Mouse (Mus musculus) mouse trophoblast stem cell (cell line): ENCODE data around the gene Trappc2l.
"Not testable (repeated sequence)": the region's sequence is repeated elsewhere in the genome, so short reads cannot be mapped to it uniquely, and the experiment has no call there.

Experiments
- in situ Hi-C, 2 experiments: fragments of 300-500 bp; cut with MseI, MboI; formaldehyde crosslinking; loops; 2 replicates in 1 of 2; 3 replicates in 1 of 2; pipeline ENCODE4 v1.15.1; 2025

Trappc2l gene

DNA sequence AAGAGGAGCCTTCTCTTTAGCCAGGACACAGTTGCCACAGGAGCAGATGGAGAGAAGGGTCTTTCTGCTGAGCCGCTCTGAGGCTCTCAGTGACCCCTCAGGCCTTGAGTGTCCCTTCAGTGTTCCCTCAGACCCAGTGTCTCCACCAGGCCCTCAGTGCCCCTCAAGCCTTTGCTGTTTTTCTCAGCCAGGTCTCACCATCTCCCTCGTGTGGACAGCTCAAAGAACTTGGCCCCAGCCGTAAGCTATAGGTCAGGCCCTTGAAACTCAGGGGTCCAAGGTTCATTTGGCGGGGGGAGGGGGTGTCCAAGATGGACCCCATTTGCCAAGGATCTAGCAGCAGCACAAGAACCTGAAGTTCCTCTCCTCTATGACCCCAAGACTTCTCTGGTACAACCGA lies 13.2 kb downstream of the Trappc2l start:
- in situ Hi-C loops, result no loop called here

DNA sequence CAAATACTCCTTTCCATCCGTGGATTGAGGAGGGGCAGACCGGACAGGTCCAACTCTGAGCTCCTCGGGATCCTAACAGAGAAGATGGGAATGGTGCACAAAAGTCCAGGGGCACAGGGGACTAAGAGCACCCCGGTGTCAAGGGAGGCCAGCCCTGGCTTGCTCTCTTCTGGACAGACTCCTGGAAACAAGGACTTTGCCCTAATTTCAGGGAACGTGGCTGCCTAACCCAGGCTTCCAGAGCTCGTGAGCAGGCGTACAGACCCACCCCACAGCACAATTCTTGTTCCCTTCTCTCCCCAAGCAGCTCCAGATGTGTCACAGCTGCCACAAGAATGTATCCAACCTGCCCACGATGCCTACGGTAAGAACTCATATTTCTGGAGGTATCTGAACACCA lies 14.4 kb downstream of the Trappc2l start:
- in situ Hi-C loops, result no loop called here

DNA sequence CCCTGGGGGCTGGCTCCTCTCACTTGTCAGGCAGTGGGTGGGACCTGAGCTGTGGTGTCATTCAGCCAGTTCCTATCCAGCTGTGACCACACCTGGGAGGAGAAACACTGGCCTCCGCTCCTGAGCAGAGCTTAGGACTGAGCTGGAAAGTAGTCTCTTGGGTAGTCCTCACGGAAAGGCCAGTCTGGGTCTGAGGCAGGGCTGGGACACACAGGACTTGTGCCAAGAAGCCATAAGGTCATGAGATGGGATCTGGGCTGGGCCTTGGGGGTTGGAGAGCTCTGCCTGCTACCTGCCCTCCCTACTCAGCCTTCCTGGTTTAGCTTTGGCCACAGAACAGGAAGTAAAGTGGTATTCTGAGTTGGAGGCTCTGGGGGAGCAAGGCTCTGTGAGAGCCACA lies 15.5 kb downstream of the Trappc2l start:
- in situ Hi-C loops, result no loop called here

GRCm38 (mm10) chr8:122629388-122629787 lies 17.9 kb downstream of the Trappc2l start:
- in situ Hi-C loops, result no loop called here

DNA sequence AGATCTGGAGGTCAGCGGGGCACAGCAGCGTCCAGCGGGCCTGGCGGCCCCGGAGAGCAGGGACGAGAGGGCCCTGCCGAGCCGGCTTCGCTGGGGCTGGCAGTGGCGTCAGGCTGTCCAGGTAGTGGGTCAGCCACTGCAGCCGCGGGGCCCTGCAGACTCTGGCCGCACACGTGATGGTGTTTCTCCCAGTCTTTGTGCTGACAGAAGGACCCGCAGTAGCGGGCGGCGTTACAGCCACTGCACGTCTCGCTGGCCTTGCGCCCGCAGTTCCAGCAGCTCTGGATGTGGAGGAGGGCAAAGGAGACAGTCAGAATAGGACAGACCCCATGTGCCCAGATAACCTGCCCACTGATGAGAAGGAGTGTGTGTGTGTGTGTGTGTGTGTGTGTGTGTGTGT lies 19.3 kb downstream of the Trappc2l start:
- in situ Hi-C loops, result no loop called here

GRCm38 (mm10) chr8:122632134-122632533 lies 20.7 kb downstream of the Trappc2l start:
- in situ Hi-C loops, result not testable (repeated sequence)

DNA sequence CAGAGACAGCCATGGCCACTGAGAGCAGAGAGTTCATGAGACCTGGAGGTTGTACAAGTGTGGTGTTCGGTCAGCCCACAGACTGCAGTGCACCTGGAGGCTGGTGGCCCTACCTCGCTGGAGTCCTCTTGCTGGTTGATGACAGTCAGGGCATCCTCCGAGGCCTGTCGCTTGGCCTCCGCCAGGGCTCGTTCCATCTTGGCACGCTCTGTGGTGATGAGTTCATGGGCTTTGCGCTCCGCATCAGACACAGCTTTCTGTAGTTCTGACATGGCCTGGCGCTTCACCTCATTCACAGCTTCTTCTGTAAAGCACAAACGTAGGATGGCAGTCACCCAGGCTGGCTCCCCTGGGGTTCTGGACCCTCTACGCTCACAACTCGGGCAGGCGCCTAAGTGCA lies 21.8 kb downstream of the Trappc2l start:
- in situ Hi-C loops, result no loop called here

GRCm38 (mm10) chr8:122635878-122636802 lies 24.7 kb downstream of the Trappc2l start:
- in situ Hi-C loops, result no loop called here

- in situ Hi-C loops, result no loop called here
Observed at GRCm38 (mm10) chr8:122636803-122637175, 25.3 kb downstream of the Trappc2l start.

DNA sequence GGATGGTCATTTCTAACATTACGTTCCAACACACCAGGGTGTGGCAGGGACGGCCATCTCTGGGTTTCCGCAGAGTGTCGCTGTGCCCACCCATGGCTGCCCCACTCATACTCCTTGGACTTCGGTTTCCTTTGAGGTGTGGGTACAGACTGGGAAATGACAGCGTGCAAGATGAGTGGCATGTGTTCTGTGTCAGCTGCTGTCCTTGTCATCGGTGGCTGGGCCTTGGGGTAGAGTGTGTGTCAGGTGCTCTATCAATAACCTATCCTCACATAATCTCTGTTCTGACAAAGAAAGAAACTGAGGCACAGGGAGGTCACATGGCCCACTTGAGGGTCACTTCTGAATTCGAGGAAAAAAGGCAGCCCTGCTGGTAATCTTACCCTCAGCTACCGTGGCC lies 25.8 kb downstream of the Trappc2l start:
- in situ Hi-C loops, result no loop called here

DNA sequence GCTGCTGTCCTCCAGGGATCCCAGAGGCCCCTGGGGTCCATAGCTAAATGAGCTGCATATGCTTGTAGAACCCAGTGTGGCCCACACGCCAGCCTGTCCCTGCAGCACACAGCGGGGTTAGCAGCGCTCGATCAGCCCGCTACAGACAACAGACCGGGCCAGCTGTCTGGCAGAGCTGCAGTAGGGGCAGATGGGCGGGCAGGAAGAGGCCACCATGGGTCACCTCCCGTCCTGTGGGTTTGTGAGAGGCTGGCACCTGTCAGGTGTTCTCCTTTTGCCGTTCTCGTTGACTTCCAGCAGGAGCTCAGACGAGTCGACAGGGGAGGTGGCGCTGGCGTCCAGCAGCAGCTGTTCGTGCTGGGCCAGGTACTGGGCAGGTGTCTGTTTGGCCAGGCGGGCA lies 27.2 kb downstream of the Trappc2l start:
- in situ Hi-C loops, result no loop called here

DNA sequence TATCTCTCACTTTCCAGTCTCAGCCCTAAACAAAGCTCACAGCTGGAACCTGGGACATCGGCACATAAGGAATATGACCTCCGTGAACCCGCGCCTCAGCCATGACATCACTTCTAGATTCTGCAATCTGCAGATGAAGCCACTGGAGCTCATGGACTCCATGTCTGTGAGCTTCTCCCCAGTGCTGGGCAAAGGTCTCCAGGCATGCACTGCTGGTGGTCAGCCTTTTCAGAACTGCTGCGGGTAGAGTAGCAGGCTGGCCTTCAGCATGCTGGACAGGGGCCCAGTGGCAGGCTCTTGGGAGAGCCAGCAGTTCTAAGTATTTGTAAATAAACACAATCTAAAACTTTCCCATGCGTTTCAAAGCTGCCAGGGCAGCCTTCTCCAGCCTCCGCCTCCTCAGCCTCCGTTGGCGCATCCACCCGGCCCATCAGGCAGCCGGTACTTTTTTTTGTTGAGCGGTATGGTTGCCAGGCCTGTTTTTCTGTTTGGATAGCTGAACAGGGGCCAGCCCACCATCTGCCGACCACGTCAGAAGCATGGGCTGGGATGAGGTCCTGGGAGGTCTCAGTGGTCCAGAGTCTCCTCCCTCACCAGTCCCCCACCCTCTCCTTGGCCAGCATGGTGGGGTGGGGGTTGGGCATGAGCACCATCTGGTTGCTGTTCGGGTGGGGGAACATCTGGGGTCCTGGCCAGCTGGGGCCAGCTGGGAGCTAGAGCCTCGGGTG lies 28.2 kb downstream of the Trappc2l start:
- in situ Hi-C loops, result no loop called here

GRCm38 (mm10) chr8:122640825-122641224 lies 29.4 kb downstream of the Trappc2l start:
- in situ Hi-C loops, result no loop called here

- in situ Hi-C loops, result no loop called here
Observed at GRCm38 (mm10) chr8:122641406-122641805, 30.0 kb downstream of the Trappc2l start.

- in situ Hi-C loops, result no loop called here
Observed at GRCm38 (mm10) chr8:122642071-122642470, 30.6 kb downstream of the Trappc2l start.

GRCm38 (mm10) chr8:122644175-122644954 lies 32.9 kb downstream of the Trappc2l start:
- in situ Hi-C loops, result no loop called here

GRCm38 (mm10) chr8:122646337-122646736 lies 34.9 kb downstream of the Trappc2l start:
- in situ Hi-C loops, result no loop called here

DNA sequence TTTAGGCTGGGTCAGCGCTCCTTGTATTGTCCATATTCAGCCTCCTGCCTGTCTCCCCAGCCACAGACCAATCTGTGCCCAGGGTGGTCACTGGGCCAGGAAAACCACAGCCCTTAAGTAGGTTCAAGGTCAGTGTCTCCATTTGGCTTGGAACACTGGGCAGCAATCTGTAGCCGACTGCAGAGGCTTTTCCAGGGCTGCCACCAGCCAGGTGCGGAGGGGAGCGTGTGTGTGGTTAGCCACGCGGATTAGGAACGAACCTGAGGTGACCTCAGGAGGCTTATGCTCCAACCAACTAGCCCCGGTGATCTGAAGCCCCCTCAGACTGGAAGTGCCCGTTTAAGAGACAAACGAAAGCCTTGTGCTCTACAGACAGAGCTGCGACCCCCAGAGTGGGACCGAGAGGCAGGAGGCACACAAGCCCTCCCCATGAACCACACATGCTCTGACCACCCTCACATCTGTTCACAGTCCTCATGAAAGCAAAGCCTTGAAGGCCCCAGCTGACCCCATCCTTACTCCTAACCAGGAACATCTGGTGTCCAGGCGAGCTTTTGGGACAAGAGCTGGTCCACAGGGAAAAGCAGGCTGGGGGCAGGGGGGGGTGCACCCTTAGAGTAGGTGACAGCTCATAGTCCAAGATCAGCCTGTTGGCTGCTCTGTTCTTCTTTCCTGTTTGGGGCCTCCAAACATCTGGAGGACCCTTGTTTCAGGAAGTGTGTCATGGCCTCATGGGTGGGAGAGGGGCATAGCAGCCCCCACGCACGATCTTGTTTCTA lies 36.9 kb downstream of the Trappc2l start:
- in situ Hi-C loops, result no loop called here

DNA sequence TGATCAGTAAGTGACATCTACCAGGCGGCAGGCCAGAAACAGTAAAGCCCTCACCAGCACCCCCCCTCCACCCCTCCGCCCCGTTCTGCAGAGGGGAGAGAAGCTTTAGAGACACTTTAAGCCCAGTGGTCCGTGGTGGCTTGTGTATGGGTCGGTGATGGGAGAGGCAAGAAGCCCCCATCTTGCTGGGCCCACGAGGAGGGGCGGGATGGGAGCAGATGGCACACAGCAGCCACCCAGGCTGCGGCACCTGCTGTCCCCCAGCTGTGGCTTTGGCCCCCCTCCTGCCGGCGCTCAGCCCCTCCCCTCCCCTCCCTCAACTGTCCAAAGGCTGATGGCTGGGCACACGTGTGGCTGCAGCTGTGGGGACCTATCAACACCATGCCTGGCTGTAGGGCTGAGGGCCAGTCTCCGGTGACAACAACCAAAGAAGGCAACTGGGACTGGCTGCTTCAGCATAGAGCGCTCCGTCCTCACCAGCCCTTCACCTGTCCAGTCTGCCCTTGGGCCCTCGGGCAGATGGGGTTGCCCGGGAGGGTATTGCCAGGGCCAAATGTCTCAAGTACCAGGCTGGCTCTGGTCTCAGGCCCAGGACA lies 40.0 kb downstream of the Trappc2l start:
- in situ Hi-C loops, result no loop called here

- in situ Hi-C loops, result no loop called here
Observed at GRCm38 (mm10) chr8:122652643-122653042, 41.2 kb downstream of the Trappc2l start.

DNA sequence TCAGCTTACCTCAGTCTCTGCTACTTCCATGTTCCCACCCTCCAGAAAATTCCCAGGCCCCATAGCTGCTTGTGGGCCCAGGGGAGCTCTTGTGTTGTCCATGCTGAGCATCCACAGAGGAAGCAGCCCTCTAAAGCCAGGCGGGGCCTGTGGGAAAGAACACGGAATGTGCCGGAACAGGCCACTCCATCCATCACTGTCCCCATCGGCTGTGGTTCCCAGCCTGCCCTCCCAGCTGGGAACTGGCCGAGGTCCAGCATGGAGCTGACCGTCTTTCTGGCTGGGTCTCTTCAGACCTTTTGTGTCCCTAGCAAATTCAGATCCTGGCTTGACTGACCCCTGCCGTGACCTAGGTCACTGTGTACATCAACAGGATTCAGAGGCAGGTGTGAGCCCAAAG lies 43.3 kb downstream of the Trappc2l start:
- in situ Hi-C loops, result no loop called here
